Mouse (Mus musculus): ENCODE results near the gene Bpifa5.
"Not testable (repeated sequence)": the region's sequence is repeated elsewhere in the genome, so short reads cannot be mapped to it uniquely, and the experiment has no call there.

The Bpifa5 gene

DNA sequence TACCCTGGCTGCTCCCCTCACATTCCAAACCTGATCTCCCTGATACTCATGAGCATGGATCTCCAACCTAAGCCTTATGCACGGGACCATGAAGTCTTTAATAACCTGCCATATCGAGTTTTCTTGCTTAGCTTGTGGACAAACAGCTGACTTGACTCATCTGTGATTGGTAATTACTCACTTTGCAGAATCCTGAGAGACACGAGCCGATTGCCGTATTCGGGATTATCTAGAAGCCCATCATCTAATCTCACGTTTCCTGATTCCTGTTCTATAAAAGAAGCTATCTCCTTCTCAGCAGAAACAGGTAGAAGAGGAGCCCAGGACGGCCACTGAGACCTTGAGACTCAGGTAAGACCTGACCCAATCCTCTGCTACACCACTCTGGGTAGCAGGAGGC, at the start of gene Bpifa5:
Gene Bpifa5 (plus strand): TSS at position 301 of the 400 bp plus-strand sequence.
- no peak for DNase-seq (ENCODE audit: low spot score)

GRCm38 (mm10) chr2:154117381-154117780, 45.0 kb upstream of the Bpifa5 start:
- no peak for DNase-seq (ENCODE audit: low spot score)

GRCm38 (mm10) chr2:154130120-154130519, 32.3 kb upstream of the Bpifa5 start, which contains the start of gene Bpifa3:
Bpifa3 (plus strand) TSS chr2:154130336.
- DNase-seq (ENCODE audit: low spot score): no peak

DNA sequence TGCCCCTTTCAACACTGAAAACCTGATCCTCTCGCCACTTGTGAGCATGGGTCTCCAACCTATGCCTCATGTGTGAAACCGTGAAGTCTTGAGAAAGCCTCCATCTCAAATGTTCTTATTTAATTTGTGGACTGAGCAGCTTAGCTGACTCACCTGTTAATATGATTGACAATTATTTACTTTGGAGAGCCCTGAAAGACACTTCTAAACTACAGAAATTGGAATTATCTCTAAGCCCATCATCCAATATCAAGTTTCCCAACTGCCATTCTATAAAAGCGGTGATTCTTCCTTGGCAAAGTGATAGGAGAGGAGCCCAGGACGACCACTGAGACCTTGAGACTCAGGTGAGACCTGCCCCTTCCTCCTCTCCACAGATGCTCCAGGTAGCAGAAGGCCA, 19.8 kb upstream of the Bpifa5 start, which contains the start of gene Bpifa1:
Gene Bpifa1 (plus strand): TSS at position 301 of the 400 bp plus-strand sequence.
- DNase-seq (ENCODE audit: low spot score): no peak

DNA sequence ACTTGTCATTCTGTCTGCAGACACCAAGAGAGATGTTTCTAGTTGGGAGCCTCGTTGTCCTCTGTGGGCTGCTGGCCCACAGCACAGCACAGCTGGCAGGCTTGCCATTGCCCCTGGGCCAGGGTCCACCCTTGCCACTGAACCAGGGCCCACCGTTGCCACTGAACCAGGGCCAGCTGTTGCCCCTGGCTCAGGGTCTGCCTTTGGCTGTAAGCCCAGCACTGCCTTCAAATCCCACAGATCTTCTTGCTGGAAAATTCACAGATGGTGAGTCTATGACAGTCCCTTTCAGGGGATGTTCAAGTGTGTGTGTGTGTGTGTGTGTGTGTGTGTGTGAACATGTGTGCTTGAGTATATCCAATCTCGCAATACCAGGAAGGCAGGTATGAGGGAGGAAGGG, 18.7 kb upstream of the Bpifa5 start:
- peak; percentile 9 for DNase-seq (ENCODE audit: low spot score)

GRCm38 (mm10) chr2:154147496-154147895, 14.9 kb upstream of the Bpifa5 start:
- DNase-seq (ENCODE audit: low spot score): no peak

- peak; percentile 23 for DNase-seq (ENCODE audit: low spot score)
These were observed 4.0 kb upstream of the Bpifa5 start for GRCm38 (mm10) chr2:154158433-154158832.

GRCm38 (mm10) chr2:154163306-154163705, 899 bp downstream of the Bpifa5 start:
- DNase-seq (ENCODE audit: low spot score): peak; percentile 13

- DNase-seq (ENCODE audit: low spot score): no peak
These were observed 6.8 kb downstream of the Bpifa5 start for GRCm38 (mm10) chr2:154169172-154169571.

DNA sequence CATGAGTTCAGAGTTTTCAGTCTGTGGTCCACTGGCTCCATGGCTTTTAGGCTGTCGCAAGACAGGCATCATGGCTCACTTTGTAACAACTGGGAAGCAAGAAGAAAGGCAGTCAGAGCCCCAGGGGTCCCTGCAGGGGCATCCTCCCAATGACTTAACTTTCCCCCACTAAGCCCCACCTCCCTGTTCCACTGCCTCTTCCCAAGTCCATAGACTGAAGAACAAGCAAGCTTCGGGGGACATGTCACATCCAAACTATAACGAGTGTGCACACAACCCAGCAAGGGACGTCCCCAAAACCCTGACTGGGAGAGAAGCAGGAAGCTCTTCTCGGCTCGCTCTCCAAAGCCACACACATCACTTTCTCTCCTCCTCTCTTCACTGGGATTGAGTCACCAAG, 9.2 kb downstream of the Bpifa5 start:
- DNase-seq (ENCODE audit: low spot score): no peak

- DNase-seq (ENCODE audit: low spot score): peak; percentile 59
These were observed 10.9 kb downstream of the Bpifa5 start for GRCm38 (mm10) chr2:154173313-154173712.

DNA sequence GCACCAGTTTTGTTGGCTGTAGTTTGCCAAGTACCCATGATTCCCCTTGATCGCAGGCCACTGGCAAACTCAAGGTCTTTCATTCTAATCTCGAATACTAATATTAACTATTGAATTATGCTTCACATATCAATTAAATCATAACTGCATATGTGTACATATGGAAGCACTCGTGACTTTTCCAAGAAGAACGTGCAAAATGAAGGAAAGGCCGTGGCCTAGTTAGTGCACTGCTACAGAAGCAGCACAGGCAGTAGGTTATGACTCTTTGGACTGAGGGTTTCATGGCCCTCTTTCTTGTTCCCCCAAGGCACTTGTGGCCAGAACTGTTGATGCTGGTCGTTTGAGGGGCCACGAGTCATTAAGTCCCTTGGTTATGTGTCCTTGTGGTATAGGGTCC, 19.5 kb downstream of the Bpifa5 start:
- DNase-seq (ENCODE audit: low spot score): not testable (repeated sequence)

GRCm38 (mm10) chr2:154183061-154183460, 20.7 kb downstream of the Bpifa5 start:
- DNase-seq (ENCODE audit: low spot score): not testable (repeated sequence)

DNA sequence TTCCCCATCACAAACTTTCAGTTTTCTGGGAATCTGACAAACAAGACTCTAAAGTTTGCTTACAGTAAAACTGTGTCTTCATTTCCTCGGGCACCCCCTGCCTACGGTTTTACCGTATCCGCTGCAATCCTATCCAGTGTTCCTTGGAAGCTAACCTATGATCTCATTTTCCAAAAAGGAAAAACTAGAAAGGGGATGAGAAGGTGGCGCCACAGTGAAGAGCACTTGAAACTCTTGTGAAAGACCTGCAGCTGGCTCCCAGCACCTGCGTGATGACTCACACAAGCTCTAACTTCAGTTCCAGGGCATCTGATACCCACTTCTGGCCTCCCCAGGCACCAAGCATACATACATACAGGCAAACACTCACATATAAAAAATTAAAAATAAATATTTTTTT, 22.9 kb downstream of the Bpifa5 start:
- no peak for DNase-seq (ENCODE audit: low spot score)

- DNase-seq (ENCODE audit: low spot score): no peak
These were observed 23.3 kb downstream of the Bpifa5 start for GRCm38 (mm10) chr2:154185748-154186147.

DNA sequence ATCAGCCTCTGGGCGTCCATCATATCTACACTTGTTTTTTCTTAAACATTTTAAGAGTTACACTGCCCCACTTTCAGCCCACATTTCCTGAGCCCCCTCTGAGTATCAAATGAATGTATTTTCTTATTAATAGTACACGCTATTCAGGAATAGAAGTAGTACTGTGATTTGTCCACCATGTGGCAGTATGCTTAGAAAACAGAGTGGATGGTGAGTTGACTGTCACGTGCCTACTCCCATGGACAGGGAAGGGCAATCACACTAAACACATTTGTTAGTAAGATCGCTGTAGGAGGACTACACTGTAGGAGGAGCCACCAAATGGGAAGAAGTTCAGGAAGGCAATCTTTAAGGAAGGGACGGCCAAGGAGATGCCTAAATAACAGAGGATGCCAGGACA, 25.1 kb downstream of the Bpifa5 start:
- no peak for DNase-seq (ENCODE audit: low spot score)

DNA sequence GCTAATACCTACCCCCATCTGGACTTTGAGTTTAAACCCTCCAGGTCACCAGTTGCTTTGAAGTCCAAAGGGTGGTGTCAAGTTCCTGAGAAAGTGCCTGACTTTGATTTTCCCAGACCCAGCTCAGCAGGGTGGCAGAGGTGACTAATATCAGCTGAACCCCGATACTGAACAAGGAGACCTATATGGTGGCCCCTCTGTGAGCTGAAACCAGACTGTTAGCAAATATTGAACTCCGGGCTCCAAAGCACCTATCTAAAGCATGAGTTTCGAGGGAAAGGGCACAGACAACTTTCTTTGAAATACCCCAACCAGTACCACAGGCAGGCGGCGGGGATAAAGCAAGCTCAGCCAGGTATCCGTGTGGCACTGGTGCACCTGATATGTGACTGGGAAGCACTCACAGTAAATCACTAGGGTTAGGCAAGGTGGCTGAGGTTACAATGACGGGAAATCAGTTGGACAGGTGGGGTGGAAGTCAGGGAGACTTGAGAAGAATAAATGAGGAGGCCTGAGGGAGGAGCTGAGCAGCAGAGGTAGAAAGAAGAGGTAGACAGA, 27.5 kb downstream of the Bpifa5 start:
- no peak for DNase-seq (ENCODE audit: low spot score)

- DNase-seq (ENCODE audit: low spot score): no peak
These were observed 28.3 kb downstream of the Bpifa5 start, which contains the start of gene Bpifb1 for GRCm38 (mm10) chr2:154190546-154191258. Bpifb1 (plus strand) TSS chr2:154190818.

- DNase-seq (ENCODE audit: low spot score): no peak
These were observed 29.7 kb downstream of the Bpifa5 start for GRCm38 (mm10) chr2:154192141-154192540.

DNA sequence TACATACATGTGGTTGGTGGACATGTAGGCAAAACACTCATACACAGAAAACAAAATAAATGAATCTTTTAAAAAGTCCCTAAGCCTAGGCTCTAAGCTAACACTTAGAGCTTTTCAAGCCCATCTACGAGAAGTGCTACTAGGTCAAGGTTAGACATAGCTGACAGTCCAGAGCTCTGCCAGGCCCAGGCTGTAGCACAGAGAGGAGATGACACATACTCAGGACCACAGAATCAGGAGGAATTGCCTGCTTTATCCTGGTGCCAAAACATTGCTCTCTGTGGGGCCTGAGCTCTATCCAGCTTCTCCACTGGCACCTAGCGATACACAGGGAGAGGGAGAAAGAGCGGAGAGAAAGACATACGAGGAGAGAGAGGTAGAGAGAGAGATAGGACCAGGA, 30.7 kb downstream of the Bpifa5 start:
- no peak for DNase-seq (ENCODE audit: low spot score)

- DNase-seq (ENCODE audit: low spot score): no peak
These were observed 31.6 kb downstream of the Bpifa5 start for GRCm38 (mm10) chr2:154193994-154194504.

DNA sequence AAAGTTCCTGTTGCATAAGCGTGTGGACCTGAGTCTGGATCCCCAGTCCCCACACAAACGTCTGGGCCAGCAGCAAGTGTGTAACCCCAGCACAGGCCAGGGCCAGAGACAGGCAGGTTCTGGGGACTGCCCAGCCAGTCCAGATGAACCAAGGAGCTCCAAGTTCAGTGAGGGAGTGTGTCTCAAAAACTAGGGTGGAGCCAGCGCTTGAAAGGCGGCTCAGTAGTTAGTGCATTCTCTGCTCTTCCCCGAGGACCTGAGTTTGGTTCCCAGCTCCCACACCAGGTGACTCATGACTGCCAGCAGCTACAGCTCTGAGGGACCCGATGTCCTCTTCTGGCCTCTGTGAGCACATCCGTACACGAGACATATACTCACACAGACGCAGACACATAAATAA, 34.6 kb downstream of the Bpifa5 start:
- DNase-seq (ENCODE audit: low spot score): no peak

DNA sequence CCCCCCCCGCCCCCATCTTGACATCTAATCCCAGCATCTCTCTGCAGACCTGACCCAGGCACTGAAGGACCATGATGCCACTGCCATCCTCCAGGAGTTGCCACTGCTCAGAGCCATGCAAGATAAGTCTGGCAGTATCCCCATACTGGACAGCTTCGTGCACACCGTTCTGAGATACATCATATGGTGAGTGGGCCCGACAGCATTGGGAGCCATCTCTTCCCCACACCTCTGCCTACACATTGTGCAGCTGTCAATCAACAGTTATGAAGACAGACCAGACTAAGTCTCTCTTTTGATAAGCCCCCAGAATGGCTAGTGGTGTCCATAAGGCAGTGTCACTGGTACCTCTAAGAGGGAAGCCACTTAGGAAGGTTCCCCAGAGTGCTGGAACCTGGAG, 42.2 kb downstream of the Bpifa5 start:
- DNase-seq (ENCODE audit: low spot score): no peak

Data from layer of hippocampus, adult 11-12 months (tissue).